Mouse (Mus musculus): ENCODE measurements around the gene M1ap. TPM values are rescaled to one million over a fixed set of nuclear protein-coding genes. Genes with fewer than 3 reads are reported as not detected.

M1ap gene
- total RNA-seq, 2 experiments from 2014 or later, result 0.49 TPM; not detected in 1

GRCm38 (mm10) chr6:83010010-83010409, 63.3 kb downstream of the M1ap start:
- no peak for DNase-seq

GRCm38 (mm10) chr6:83011255-83011654, 64.6 kb downstream of the M1ap start:
- no peak for DNase-seq

- DNase-seq, result no peak
These were observed 65.1 kb downstream of the M1ap start for GRCm38 (mm10) chr6:83011756-83012155.

GRCm38 (mm10) chr6:83013444-83013843, 66.7 kb downstream of the M1ap start:
- DNase-seq, result no peak

GRCm38 (mm10) chr6:83014482-83015466, 68.1 kb downstream of the M1ap start:
- no peak for DNase-seq

- no peak for DNase-seq
These were observed 69.0 kb downstream of the M1ap start for GRCm38 (mm10) chr6:83015749-83016148.

- peak; percentile 40 for DNase-seq
These were observed 70.5 kb downstream of the M1ap start for GRCm38 (mm10) chr6:83017190-83017589.

GRCm38 (mm10) chr6:83019044-83019443, 72.3 kb downstream of the M1ap start:
- no peak for DNase-seq

GRCm38 (mm10) chr6:83020121-83020520, 73.4 kb downstream of the M1ap start:
- no peak for DNase-seq

GRCm38 (mm10) chr6:83020836-83021593, 74.3 kb downstream of the M1ap start:
- no peak for DNase-seq

GRCm38 (mm10) chr6:83023008-83023407, 76.3 kb downstream of the M1ap start:
- no peak for DNase-seq

GRCm38 (mm10) chr6:83023786-83024185, 77.1 kb downstream of the M1ap start:
- no peak for DNase-seq

GRCm38 (mm10) chr6:83024421-83024820, 77.7 kb downstream of the M1ap start:
- no peak for DNase-seq

- DNase-seq, result no peak
These were observed 78.5 kb downstream of the M1ap start for GRCm38 (mm10) chr6:83025221-83025620.

- no peak for DNase-seq
These were observed 80.6 kb downstream of the M1ap start for GRCm38 (mm10) chr6:83027293-83027692.

GRCm38 (mm10) chr6:83027706-83028105, 81.0 kb downstream of the M1ap start:
- no peak for DNase-seq

GRCm38 (mm10) chr6:83029777-83030176, 83.1 kb downstream of the M1ap start:
- no peak for DNase-seq

- no peak for DNase-seq
These were observed 84.4 kb downstream of the M1ap start for GRCm38 (mm10) chr6:83031111-83031510.

GRCm38 (mm10) chr6:83031921-83032590, 85.4 kb downstream of the M1ap start:
- DNase-seq, result no peak

GRCm38 (mm10) chr6:83032769-83033191, 86.1 kb downstream of the M1ap start:
- DNase-seq, result peak; percentile 35

- DNase-seq, result peak; percentile 70
These were observed 86.8 kb downstream of the M1ap start, which contains the start of the genes Dok1 and Loxl3 for GRCm38 (mm10) chr6:83033249-83034185. TSS of gene Dok1 (minus strand) at chr6:83033471. TSS of gene Loxl3 (plus strand) at chr6:83034173.

Measured in gastrocnemius, postnatal 10 days (tissue).